Mouse (Mus musculus) mammary gland, adult 2 months (tissue): ENCODE data around the gene Vstm2b. TPM values are rescaled to one million over a fixed set of nuclear protein-coding genes. Genes with fewer than 3 reads are reported as not detected.

ENCODE experiments used
- polyA plus RNA-seq: library from polyadenylated mRNA; depleted of rRNA; stranded (reverse); fragments of >200 nt; gene quantifications from 2 replicates; pipeline ENCODE4 v1.2.3, GENCODE M21; 2012; ENCODE audit warnings: low replicate concordance; rRNA removed

Gene Vstm2b
- polyA plus RNA-seq: 1.9 and 2.4 TPM in 2 replicates

DNA sequence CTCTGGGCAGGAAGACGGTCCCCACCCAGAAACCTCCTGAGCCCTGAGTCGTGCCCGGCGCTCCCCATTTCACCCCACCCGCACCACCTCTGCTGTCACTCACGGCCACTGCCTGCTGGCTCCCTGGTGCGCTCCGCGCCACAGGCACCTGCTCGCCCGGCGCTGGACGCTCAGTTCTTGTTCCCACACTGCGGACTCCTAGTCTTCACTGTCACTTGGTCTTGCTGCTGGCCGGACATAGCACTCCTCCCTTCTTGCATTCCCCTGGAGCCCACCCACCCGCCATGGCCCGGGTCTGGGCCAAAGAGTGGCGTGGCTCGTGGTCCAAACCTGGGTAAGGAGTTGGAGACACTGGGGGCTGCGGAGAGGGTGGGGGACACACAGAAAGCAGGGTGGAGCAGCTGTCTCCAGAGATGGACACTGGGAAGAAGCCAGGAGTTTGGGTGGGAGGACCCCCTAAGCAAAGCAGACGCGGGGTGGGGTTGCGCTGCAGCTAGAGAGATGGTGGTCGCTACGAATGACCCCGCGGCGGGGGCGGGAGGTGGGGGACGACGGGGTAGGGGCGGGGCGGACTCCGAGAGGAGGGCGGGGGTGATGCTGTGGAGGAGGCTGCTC lies at the start of gene Vstm2b:
TSS of gene Vstm2b (plus strand) at position 233 of the 615 bp plus-strand sequence.

Other genes starting within 250 kb of the Vstm2b start
- not detected in 2 replicates for gene 4930433I11Rik, start 89.2 kb downstream of the Vstm2b start, polyA plus RNA-seq
- not detected in 2 replicates for gene Gm4884, start 134.4 kb downstream of the Vstm2b start, polyA plus RNA-seq